Mouse (Mus musculus) Patski (cell line): ENCODE measurements around the gene Asic3. TPM values are rescaled to one million over a fixed set of nuclear protein-coding genes. Genes with fewer than 3 reads are reported as not detected.
A peak's percentile ranks its signal among the peaks of the same experiment; 100 is the strongest.

ENCODE experiments used
- ATAC-seq: fragments of 100-300 bp; one replicate; pipeline ENCODE4 v1.8.0; 2021
- CTCF ChIA-PET: fragments of 350-600 bp; sonication (Branson Sonifier 250); formaldehyde crosslinking; loops from one replicate; lab custom pipeline; 2022; ENCODE audit warnings: inconsistent platforms; lab: Charles Lee
- POLR2A ChIA-PET: fragments of 350-600 bp; sonication (Branson Sonifier 250); formaldehyde crosslinking; loops from one replicate; lab custom pipeline; 2022; ENCODE audit warnings: antibody characterized with exemption, inconsistent platforms; lab: Charles Lee
- DNase-seq: peaks from one replicate; pipeline ENCODE4 v3.0.0-alpha.2; 2011; ENCODE audit warnings: low read depth, low spot score
- H3K27me3 ChIP-seq: fragments of 371-371 bp; one replicate; pipeline ENCODE4 v1.5.1; 2021
- CTCF ChIP-seq: fragments of 100-300 bp; IDR thresholded peaks from one replicate; pipeline ENCODE4 v1.5.1; 2021
- in situ Hi-C: fragments of 300-500 bp; cut with MboI; formaldehyde crosslinking; loops from 3 replicates; pipeline ENCODE4 v1.11.1; 2018; ENCODE audit warnings: low pct_unique_long_range_greater_than_20kb, mixed read lengths
- polyA plus RNA-seq: library from polyadenylated mRNA; unstranded; gene quantifications from one replicate; pipeline ENCODE4 v1.2.3, GENCODE M21; 2021

The Asic3 gene
- polyA plus RNA-seq, 1 experiment from 2014 or later: 2.6 TPM

DNA sequence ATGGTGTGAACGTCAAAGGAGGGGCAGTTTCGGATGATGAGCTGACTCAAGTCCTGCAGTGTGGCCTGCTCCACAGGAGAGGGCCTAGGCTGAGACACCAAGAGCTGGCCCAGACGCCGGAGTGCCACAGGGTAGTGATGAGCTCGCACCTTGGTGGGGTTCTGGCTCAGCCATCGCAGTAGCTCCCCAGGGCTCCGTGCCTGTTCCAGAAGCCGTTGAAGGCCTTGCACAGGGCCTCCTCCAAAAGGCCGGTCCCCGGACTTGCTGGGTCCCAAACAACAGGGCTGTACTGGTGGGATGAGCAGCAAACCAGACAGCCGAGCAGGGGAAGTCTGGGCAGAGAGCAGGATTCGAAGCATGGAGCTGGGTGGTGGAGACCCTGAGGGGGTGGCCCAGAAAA lies 30.7 kb downstream of the Asic3 start:
- no peak for ATAC-seq
- CTCF ChIA-PET: interaction anchor here (0.8 to 3.6 kb wide), 9 partner anchors 11 to 49 kb away, joined by 3 to 14 read pairs (median 5); no protein-coding TSS in a partner anchor
- TF ChIP-seq CTCF: no peak
- POLR2A ChIA-PET: interaction anchor here (1.0 to 8.8 kb wide), 6 partner anchors 9 to 49 kb away, joined by 3 to 150 read pairs (median 6); partner anchors contain the start of genes Abcb8, Cdk5 and Slc4a2
- no peak for DNase-seq
- in situ Hi-C loops: loop anchor here (25.0 kb wide), 1 partner anchor 1007 kb away; the partner anchor contains the start of gene Kmt2e
- H3K27me3 ChIP-seq: no peaks in the 10 kb centered on the region

GRCm38 (mm10) chr5:24444746-24445427 lies 31.7 kb downstream of the Asic3 start, which contains the start of gene Fastk:
TSS of gene Fastk (minus strand) at chr5:24445287.
- ATAC-seq: peak; percentile 60
- no peak for DNase-seq
- no peaks in the 10 kb centered on the region for H3K27me3 ChIP-seq
- no peak for TF ChIP-seq CTCF
- ChIA-PET POLR2A (interaction anchor here (0.7 to 8.8 kb wide), 9 partner anchors 8 to 231 kb away, joined by 3 to 150 read pairs (median 4); partner anchors contain the start of genes Abcb8, Cdk5 and Slc4a2), CTCF (interaction anchor here (1.0 to 3.6 kb wide), 9 partner anchors 12 to 50 kb away, joined by 3 to 12 read pairs (median 4); no protein-coding TSS in a partner anchor)
- in situ Hi-C loops: loop anchor here (25.0 kb wide), 1 partner anchor 1008 kb away; the partner anchor contains the start of gene Kmt2e

DNA sequence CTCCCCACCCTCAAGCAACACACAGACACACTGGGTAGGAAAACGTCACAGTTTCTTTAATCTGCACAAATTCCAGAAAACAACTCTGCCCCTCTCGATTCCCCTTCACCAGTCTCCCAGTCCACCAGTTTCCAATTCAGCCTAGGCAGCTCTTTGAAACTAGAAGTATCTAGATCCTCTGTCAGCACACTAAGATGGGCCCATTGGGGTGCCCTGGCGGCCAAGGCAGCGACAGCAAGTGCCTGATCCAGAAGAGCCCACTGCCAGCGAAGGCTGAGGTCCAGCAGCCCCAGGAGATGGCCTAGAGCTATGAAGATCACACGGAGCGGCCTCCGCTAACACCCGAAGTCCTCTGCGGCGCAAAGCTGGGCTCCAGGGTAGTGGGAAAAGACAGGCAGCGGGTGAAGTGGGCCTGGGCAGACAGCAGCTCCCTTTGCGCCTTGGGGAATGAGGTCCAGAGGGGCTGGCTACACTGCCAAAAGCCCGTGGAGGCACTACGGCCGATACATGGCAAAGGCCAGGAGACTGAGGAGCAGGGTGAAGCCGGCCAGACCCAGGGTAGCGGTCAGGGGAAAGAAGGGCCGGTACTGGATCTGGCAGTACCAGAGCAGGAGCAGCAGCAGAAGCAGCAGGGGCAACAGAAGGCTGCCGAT lies 32.4 kb downstream of the Asic3 start:
- no peaks in the 10 kb centered on the region for H3K27me3 ChIP-seq
- POLR2A ChIA-PET: interaction anchor here (1.2 to 8.8 kb wide), 6 partner anchors 16 to 51 kb away, joined by 3 to 150 read pairs (median 8); partner anchors contain the start of genes Abcb8, Cdk5 and Slc4a2
- in situ Hi-C loops: loop anchor here (25.0 kb wide), 1 partner anchor 1008 kb away; the partner anchor contains the start of gene Kmt2e
- no peak for TF ChIP-seq CTCF
- ATAC-seq (no peak), DNase-seq (no peak)
- CTCF ChIA-PET: interaction anchor here (1.0 to 2.8 kb wide), 5 partner anchors 16 to 51 kb away, joined by 3 to 12 read pairs (median 3); partner anchors contain the start of gene Abcb8

DNA sequence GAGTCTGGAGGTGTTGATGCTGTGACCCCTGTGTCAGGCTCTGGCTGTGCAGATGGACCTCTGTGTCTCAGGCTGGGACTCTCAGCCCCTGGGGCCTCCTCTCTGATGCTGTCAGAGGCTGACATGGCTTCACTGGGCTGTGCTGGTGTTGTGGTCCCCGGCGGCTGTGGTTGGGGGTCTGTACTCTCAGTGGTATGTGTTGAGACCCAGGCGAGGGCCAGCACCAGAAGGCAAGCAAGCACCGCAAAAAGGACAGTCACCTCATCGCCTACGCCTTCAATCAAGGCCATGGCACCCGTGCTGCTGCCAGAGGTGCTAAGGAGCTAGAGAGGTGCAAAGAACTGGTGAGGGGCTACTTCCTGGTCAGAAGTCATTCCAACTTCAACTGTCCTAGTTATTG lies 33.4 kb downstream of the Asic3 start:
- in situ Hi-C loops: loop anchor here (25.0 kb wide), 1 partner anchor 1009 kb away; the partner anchor contains the start of gene Kmt2e
- POLR2A ChIA-PET: interaction anchor here (8.8 kb wide), 1 partner anchor 17 kb away, joined by 150 read pairs; the partner anchor contains the start of genes Cdk5 and Slc4a2
- ATAC-seq (no peak), DNase-seq (no peak)
- H3K27me3 ChIP-seq: no peaks in the 10 kb centered on the region
- CTCF ChIA-PET: interaction anchor here (0.9 to 2.8 kb wide), 9 partner anchors 10 to 52 kb away, joined by 3 to 12 read pairs (median 4); partner anchors contain the start of genes Abcb8, Cdk5 and Slc4a2
- TF ChIP-seq CTCF: no peak

DNA sequence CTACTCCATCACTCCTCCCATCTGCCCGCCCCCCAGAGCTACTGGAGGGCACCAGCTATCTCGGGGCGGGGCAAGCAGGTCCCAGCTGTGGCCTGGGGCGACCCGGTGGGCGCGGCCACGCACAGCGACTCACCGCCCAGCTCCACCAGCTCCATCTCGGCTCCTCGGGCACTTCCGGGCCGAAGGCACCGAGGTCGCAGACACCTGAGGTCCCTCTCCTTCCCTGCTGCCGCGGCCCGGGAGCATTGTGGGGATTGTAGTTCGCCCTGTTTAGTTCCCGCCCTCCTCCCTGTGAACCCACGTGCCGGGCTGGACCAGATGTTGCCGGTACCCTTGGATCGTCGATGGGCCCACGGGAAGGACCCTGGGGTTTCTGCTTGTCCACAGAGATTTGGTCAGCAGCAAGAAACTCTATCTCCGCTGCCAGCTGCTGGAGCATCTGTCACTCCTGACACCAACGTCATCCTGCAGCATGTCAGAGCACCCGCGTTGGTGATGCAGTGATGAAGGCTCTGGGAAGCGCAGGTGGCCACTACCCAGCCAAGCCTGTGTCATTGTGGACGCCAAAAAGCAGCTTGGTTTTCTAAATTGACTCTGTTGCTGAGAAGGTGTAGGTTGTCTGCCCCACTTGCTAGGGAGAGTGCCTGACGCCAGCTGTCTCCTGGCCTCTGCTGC lies 34.6 kb downstream of the Asic3 start, which contains the start of gene Tmub1:
TSS of gene Tmub1 (minus strand) at position 231 of the 675 bp plus-strand sequence.
- DNase-seq: no peak
- H3K27me3 ChIP-seq: no peaks in the 10 kb centered on the region
- in situ Hi-C loops: loop anchor here (25.0 kb wide), 1 partner anchor 1010 kb away; the partner anchor contains the start of gene Kmt2e
- ATAC-seq: peak; percentile 48
- CTCF ChIA-PET: interaction anchor here (0.9 to 2.8 kb wide), 9 partner anchors 9 to 53 kb away, joined by 3 to 12 read pairs (median 4); partner anchors contain the start of genes Abcb8, Cdk5 and Slc4a2
- TF ChIP-seq CTCF: no peak
- POLR2A ChIA-PET: interaction anchor here (0.6 to 8.8 kb wide), 2 partner anchors 18 to 32 kb away, joined by 6 to 150 read pairs; partner anchors contain the start of genes Cdk5 and Slc4a2

DNA sequence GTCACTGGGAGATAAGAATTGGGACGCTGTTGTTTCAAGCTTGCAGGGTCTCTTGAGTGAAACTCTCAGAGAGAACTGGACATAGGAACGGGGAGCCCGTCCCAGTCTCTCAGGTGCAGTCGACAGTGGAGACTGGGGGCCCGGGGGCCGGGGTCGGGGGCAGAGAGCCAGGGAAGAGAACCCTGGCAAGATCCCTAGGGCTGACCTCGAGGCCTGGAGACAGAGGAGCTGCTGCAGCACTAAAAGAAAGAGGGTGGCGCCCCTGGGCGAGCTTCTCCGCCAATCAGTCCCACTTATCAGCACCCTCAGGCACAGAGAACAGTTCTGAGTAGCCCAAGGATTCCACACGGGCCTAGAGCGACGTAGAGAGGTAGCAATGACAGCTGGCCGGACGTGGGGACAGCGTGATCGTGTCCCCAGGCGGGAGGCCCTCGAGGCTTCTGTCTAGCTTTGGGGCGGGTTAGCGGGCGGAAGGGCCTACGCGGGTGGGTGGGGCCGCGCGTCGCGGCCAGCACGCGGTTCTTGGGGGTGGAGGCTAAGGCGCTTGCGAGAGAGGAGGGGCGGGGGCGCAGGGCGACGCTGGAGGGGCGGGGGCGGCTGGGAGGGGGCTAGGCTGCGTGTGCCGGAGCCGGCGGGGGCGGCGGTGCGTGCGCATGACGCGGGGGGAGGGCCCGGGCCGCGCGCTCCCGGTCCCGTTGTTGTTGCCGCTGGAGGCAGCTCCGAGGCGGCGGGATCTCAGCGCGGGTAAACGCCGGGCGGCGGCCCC lies 38.3 kb downstream of the Asic3 start:
- DNase-seq (no peak), ATAC-seq (peak; percentile 44)
- in situ Hi-C loops: no loop called here
- ChIA-PET CTCF (interaction anchor here (1.0 to 2.4 kb wide), 3 partner anchors 19 to 57 kb away, joined by 3 to 15 read pairs (median 5); partner anchors contain the start of gene Abcb8), POLR2A (interaction anchor here (0.9 to 3.5 kb wide), 8 partner anchors 10 to 369 kb away, joined by 3 to 26 read pairs (median 4); no protein-coding TSS in a partner anchor)
- H3K27me3 ChIP-seq: no peaks in the 10 kb centered on the region
- TF ChIP-seq CTCF: no peak

DNA sequence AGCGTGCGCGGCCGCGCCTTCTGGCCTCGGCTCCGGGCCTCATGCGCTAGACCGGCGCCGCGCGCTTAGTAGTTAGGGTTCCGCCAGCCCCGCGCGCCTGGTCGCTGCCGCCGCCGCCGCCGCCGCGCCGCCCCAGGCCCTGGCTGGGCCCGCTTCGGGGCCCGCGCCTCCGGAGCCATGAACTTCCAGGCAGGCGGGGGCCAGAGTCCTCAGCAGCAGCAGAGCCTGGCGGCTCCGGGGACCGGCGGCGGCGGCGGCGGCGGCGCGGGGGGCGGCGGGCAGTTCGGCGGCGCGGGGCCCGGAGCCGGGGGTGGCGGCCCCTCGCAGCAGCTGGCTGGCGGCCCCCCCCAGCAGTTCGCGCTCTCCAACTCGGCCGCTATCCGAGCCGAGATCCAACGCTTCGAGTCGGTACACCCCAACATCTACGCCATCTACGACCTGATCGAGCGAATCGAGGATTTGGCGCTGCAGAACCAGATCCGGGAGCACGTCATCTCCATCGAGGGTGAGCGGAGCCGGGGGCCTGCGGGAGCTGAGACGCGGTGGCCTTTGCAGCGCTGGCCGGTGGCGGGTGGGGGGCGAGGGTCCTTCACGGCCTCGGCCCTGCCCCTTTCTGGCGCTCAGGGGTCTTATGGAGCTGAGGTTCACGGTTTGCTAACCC lies 39.0 kb downstream of the Asic3 start, which contains the start of gene Agap3:
TSS of gene Agap3 (plus strand) at position 148 of the 661 bp plus-strand sequence.
- DNase-seq: no peak
- no peaks in the 10 kb centered on the region for H3K27me3 ChIP-seq
- ChIA-PET POLR2A (interaction anchor here (0.9 to 3.5 kb wide), 9 partner anchors 9 to 368 kb away, joined by 3 to 26 read pairs (median 4); no protein-coding TSS in a partner anchor), CTCF (interaction anchor here (1.1 to 2.3 kb wide), 3 partner anchors 10 to 58 kb away, joined by 3 to 8 read pairs (median 5); no protein-coding TSS in a partner anchor)
- in situ Hi-C loops: no loop called here
- TF ChIP-seq CTCF: no peak
- peak; percentile 14 for ATAC-seq

DNA sequence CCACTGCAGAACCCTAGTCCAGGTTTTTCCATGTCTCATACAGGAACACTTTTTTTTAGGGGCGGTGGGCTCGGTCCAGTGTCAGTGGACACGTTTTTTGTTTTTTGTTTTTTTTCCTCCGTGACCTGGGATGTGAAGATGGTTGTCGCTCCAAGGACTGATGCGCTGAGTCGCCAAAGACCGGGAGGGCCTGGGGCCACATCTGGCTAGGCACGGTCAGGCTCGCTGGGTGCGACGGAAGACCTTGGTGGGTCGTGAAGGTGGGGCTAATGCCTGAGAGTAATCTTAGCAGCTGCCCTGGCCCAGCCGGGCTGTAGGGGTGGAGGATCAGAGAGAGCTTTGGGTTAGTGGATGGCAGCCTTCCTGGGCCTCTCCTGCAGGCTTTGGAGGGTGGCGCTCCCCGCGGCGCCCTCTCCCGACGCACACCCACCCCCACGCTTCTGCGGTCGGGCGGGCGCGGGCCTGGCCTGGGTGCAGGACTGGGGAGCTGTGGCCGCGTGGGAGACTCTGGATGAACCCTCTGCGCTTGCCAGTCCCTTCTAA lies 39.6 kb downstream of the Asic3 start:
- in situ Hi-C loops: no loop called here
- ChIA-PET POLR2A (interaction anchor here (1.0 to 3.5 kb wide), 8 partner anchors 8 to 368 kb away, joined by 3 to 26 read pairs (median 4); no protein-coding TSS in a partner anchor), CTCF (interaction anchor here (1.1 to 2.3 kb wide), 2 partner anchors 10 to 58 kb away, joined by 3 to 8 read pairs; no protein-coding TSS in a partner anchor)
- ATAC-seq (peak; percentile 28), DNase-seq (no peak)
- H3K27me3 ChIP-seq: no peaks in the 10 kb centered on the region
- no peak for TF ChIP-seq CTCF
